Mouse (Mus musculus) forebrain, embryonic 10.5 days (tissue): ENCODE measurements at regions not wholly inside any gene's neighbourhood (a gene's known extent, or its start where the extent isn't known, plus 50 kb on each side); places are given as distances from the start of the nearest gene placed in this dataset.

Experiments
- DNase-seq: peaks from one replicate; pipeline ENCODE4 v3.0.0-alpha.2; 2017; ENCODE audit warnings: low spot score; ENCODE audit errors: extremely low spot score
- H3K27ac ChIP-seq: fragments of 300-500 bp; sonication (generic); 2 replicates; pipeline ENCODE4 v1.5.1; 2016; ENCODE audit warnings: mild to moderate bottlenecking
- H3K27me3 ChIP-seq: fragments of 300-500 bp; sonication (generic); 2 replicates; pipeline ENCODE4 v1.6.1; 2016; ENCODE audit warnings: mild to moderate bottlenecking; ENCODE audit not compliant: poor library complexity, severe bottlenecking
- H3K36me3 ChIP-seq: fragments of 300-500 bp; sonication (generic); replicated peaks from 2 replicates; pipeline ENCODE4 v1.6.1; 2016; ENCODE audit warnings: mild to moderate bottlenecking, moderate library complexity
- H3K4me1 ChIP-seq: fragments of 300-500 bp; sonication (generic); 2 replicates; pipeline ENCODE4 v1.6.1; 2016
- H3K4me3 ChIP-seq: fragments of 300-500 bp; sonication (generic); 2 replicates; pipeline ENCODE4 v1.5.1; 2016; ENCODE audit warnings: mild to moderate bottlenecking, moderate library complexity
- H3K9me3 ChIP-seq: fragments of 300-500 bp; sonication (generic); 2 replicates; pipeline ENCODE4 v1.6.1; 2016; ENCODE audit warnings: mild to moderate bottlenecking, moderate library complexity
- WGBS: fragments of 180-500 bp; shearing (Covaris S2); methylation state at CpG from one replicate; pipeline ENCODE4 v1.1.7; 2016; 5-methylcytosine and 5-hydroxymethylcytosine counted together

GRCm38 (mm10) chr13:90777952-90778298, 127.2 kb downstream of the Atp6ap1l start:
- Histone ChIP-seq H3K27ac (no peak overlapping the region), H3K36me3 (no peaks in the 10 kb centered on the region), H3K4me3 (no peak overlapping the region), H3K4me1 (no peaks in the 10 kb centered on the region), H3K27me3 (no peaks in the 10 kb centered on the region), H3K9me3 (0 out of 2 replicates have a peak, but pooled peaks cover 5% of the 10 kb centered on the region)
- WGBS = 86% methylated on average over 4 of the region's 4 CpGs
- DNase-seq = no peak

- no peaks in the 10 kb centered on the region for H3K27me3 ChIP-seq
- 90% methylated on average over 5 of the region's 5 CpGs for WGBS
- no peaks in the 10 kb centered on the region for H3K36me3 ChIP-seq
- H3K4me3 ChIP-seq = no peak overlapping the region
- H3K9me3 ChIP-seq = 0 out of 2 replicates have a peak, but pooled peaks cover 5% of the 10 kb centered on the region
- no peak overlapping the region for H3K27ac ChIP-seq
- no peak for DNase-seq
- H3K4me1 ChIP-seq = no peaks in the 10 kb centered on the region
These were observed 127.8 kb downstream of the Atp6ap1l start for GRCm38 (mm10) chr13:90777123-90777951.

- 39% methylated on average over 2 of the region's 2 CpGs for WGBS
- H3K36me3 ChIP-seq = no peaks in the 10 kb centered on the region
- no peak overlapping the region for H3K4me3 ChIP-seq
- no peaks in the 10 kb centered on the region for H3K9me3 ChIP-seq
- DNase-seq = peak; percentile 15
- peaks cover 7% of the 10 kb centered on the region for H3K4me1 ChIP-seq
- H3K27ac ChIP-seq = no peak overlapping the region
- no peaks in the 10 kb centered on the region for H3K27me3 ChIP-seq
These were observed 143.0 kb downstream of the Atp6ap1l start for GRCm38 (mm10) chr13:90762154-90762553.

GRCm38 (mm10) chr13:90760516-90761050, 144.6 kb downstream of the Atp6ap1l start:
- Histone ChIP-seq H3K27ac (no peak overlapping the region), H3K36me3 (no peaks in the 10 kb centered on the region)
- 59% methylated on average over 4 of the region's 4 CpGs for WGBS

GRCm38 (mm10) chr13:90754451-90754850, 150.7 kb downstream of the Atp6ap1l start:
- Histone ChIP-seq H3K36me3 (no peaks in the 10 kb centered on the region), H3K9me3 (no peaks in the 10 kb centered on the region), H3K4me3 (no peak overlapping the region), H3K4me1 (no peaks in the 10 kb centered on the region), H3K27me3 (no peaks in the 10 kb centered on the region), H3K27ac (no peak overlapping the region)
- 87% methylated on average over 3 of the region's 3 CpGs for WGBS
- DNase-seq = no peak

More at GRCm38 (mm10) chr13:90760516-90761050, 144.6 kb downstream of the Atp6ap1l start:
- Histone ChIP-seq H3K27me3 (no peaks in the 10 kb centered on the region), H3K4me1 (peaks cover 7% of the 10 kb centered on the region), H3K4me3 (no peak overlapping the region), H3K9me3 (no peaks in the 10 kb centered on the region)
- DNase-seq = no peak

- Histone ChIP-seq H3K9me3 (no peaks in the 10 kb centered on the region), H3K27ac (no peak overlapping the region), H3K4me1 (no peaks in the 10 kb centered on the region), H3K27me3 (no peaks in the 10 kb centered on the region), H3K36me3 (no peaks in the 10 kb centered on the region), H3K4me3 (no peak overlapping the region)
- WGBS = 94% methylated on average over 1 of the region's 1 CpGs
- no peak for DNase-seq
These were observed 155.4 kb downstream of the Atp6ap1l start for GRCm38 (mm10) chr13:90749741-90750140.

GRCm38 (mm10) chr13:90745063-90745462, 160.1 kb downstream of the Atp6ap1l start:
- no peak overlapping the region for H3K27ac ChIP-seq
- H3K4me1 ChIP-seq = no peaks in the 10 kb centered on the region
- WGBS = 30% methylated on average over 1 of the region's 1 CpGs
- no peaks in the 10 kb centered on the region for H3K9me3 ChIP-seq
- H3K4me3 ChIP-seq = no peak overlapping the region
- no peaks in the 10 kb centered on the region for H3K27me3 ChIP-seq
- H3K36me3 ChIP-seq = no peaks in the 10 kb centered on the region
- no peak for DNase-seq

- Histone ChIP-seq H3K4me3 (no peak overlapping the region), H3K27me3 (no peaks in the 10 kb centered on the region), H3K9me3 (no peaks in the 10 kb centered on the region), H3K36me3 (no peaks in the 10 kb centered on the region), H3K4me1 (no peaks in the 10 kb centered on the region), H3K27ac (no peak overlapping the region)
- WGBS = 76% methylated on average over 4 of the region's 4 CpGs
- no peak for DNase-seq
These were observed 162.3 kb downstream of the Atp6ap1l start for GRCm38 (mm10) chr13:90742615-90743402.

GRCm38 (mm10) chr13:90739797-90740196, 165.4 kb downstream of the Atp6ap1l start:
- H3K9me3 ChIP-seq = no peaks in the 10 kb centered on the region
- no peaks in the 10 kb centered on the region for H3K36me3 ChIP-seq
- WGBS = 86% methylated on average over 1 of the region's 1 CpGs
- no peak for DNase-seq
- no peak overlapping the region for H3K27ac ChIP-seq
- H3K4me1 ChIP-seq = no peaks in the 10 kb centered on the region
- H3K4me3 ChIP-seq = no peak overlapping the region
- no peaks in the 10 kb centered on the region for H3K27me3 ChIP-seq

- WGBS = 90% methylated on average over 3 of the region's 3 CpGs
- Histone ChIP-seq H3K4me1 (no peaks in the 10 kb centered on the region), H3K9me3 (no peaks in the 10 kb centered on the region), H3K36me3 (no peaks in the 10 kb centered on the region), H3K4me3 (no peak overlapping the region), H3K27me3 (no peaks in the 10 kb centered on the region), H3K27ac (no peak overlapping the region)
- no peak for DNase-seq
These were observed 166.6 kb downstream of the Atp6ap1l start for GRCm38 (mm10) chr13:90738513-90738912.

GRCm38 (mm10) chr13:90733265-90733664, 171.9 kb downstream of the Atp6ap1l start:
- Histone ChIP-seq H3K27me3 (no peaks in the 10 kb centered on the region), H3K9me3 (no peaks in the 10 kb centered on the region), H3K27ac (no peak overlapping the region), H3K4me1 (no peaks in the 10 kb centered on the region), H3K36me3 (no peaks in the 10 kb centered on the region), H3K4me3 (no peak overlapping the region)
- DNase-seq = no peak
- WGBS = 90% methylated on average over 3 of the region's 3 CpGs

GRCm38 (mm10) chr13:90729078-90729477, 176.1 kb downstream of the Atp6ap1l start:
- Histone ChIP-seq H3K4me3 (no peak overlapping the region), H3K4me1 (0 out of 2 replicates have a peak, but pooled peaks cover under 1% of the 10 kb centered on the region), H3K9me3 (no peaks in the 10 kb centered on the region), H3K27ac (no peak overlapping the region), H3K27me3 (no peaks in the 10 kb centered on the region), H3K36me3 (no peaks in the 10 kb centered on the region)
- no peak for DNase-seq

GRCm38 (mm10) chr13:90727816-90728215, 177.3 kb downstream of the Atp6ap1l start:
- Histone ChIP-seq H3K9me3 (no peaks in the 10 kb centered on the region), H3K27ac (no peak overlapping the region)

More at GRCm38 (mm10) chr13:90727816-90728215, 177.3 kb downstream of the Atp6ap1l start:
- Histone ChIP-seq H3K4me3 (no peak overlapping the region), H3K4me1 (peaks cover 13% of the 10 kb centered on the region), H3K36me3 (no peaks in the 10 kb centered on the region), H3K27me3 (no peaks in the 10 kb centered on the region)
- DNase-seq = no peak
- WGBS = 89% methylated on average over 4 of the region's 4 CpGs
